Mouse (Mus musculus) lung, embryonic 15.5 days (tissue): ENCODE results near the gene C8g. TPM values are rescaled to one million over a fixed set of nuclear protein-coding genes. Genes with fewer than 3 reads are reported as not detected.

Experiments
- ATAC-seq: fragments of 200-750 bp; cut with Nextera tagmentation; 2 replicates; pipeline ENCODE4 v1.8.0; 2017; ENCODE audit warnings: moderate number of reproducible peaks, borderline replicate concordance; ENCODE audit not compliant: low FRiP score, low TSS enrichment; ENCODE audit errors: extremely low read depth
- H3K27ac ChIP-seq: fragments of 300-500 bp; sonication (generic); 2 replicates; pipeline ENCODE4 v1.5.1; 2015; ENCODE audit warnings: moderate library complexity, mild to moderate bottlenecking, inconsistent platforms
- H3K27me3 ChIP-seq: fragments of 300-500 bp; sonication (generic); 2 replicates; pipeline ENCODE4 v1.6.1; 2015; ENCODE audit warnings: inconsistent platforms
- H3K36me3 ChIP-seq: fragments of 300-500 bp; sonication (generic); 2 replicates; pipeline ENCODE4 v1.6.1; 2015; ENCODE audit warnings: inconsistent platforms
- H3K4me1 ChIP-seq: fragments of 300-500 bp; sonication (generic); 2 replicates; pipeline ENCODE4 v1.6.1; 2015; ENCODE audit warnings: inconsistent platforms
- H3K4me2 ChIP-seq: fragments of 300-500 bp; sonication (generic); 2 replicates; pipeline ENCODE4 v1.6.1; 2015; ENCODE audit warnings: inconsistent platforms, mild to moderate bottlenecking, moderate library complexity
- H3K4me3 ChIP-seq: fragments of 300-500 bp; sonication (generic); 2 replicates; pipeline ENCODE4 v1.5.1; 2015; ENCODE audit warnings: mild to moderate bottlenecking, inconsistent platforms
- H3K9ac ChIP-seq: fragments of 300-500 bp; sonication (generic); 2 replicates; pipeline ENCODE4 v1.6.1; 2015; ENCODE audit warnings: inconsistent platforms
- H3K9me3 ChIP-seq: fragments of 300-500 bp; sonication (generic); 2 replicates; pipeline ENCODE4 v1.6.1; 2016; ENCODE audit warnings: inconsistent platforms
- WGBS: fragments of 180-500 bp; shearing (Covaris S2); methylation state at CpG from one replicate; pipeline ENCODE4 v1.1.7; 2015; 5-methylcytosine and 5-hydroxymethylcytosine counted together
- polyA plus RNA-seq: library from polyadenylated mRNA; unstranded; fragments of >200 nt; fragmentation: Nextera tagmentation; extraction: Ambion mirVana; gene quantifications from 2 replicates; pipeline ENCODE4 v1.2.1, GENCODE M21; 2015

Gene C8g
- polyA plus RNA-seq, 1 experiment from 2014 or later: 5.8 TPM

- 66% methylated on average over 5 of the region's 5 CpGs for WGBS
- Histone ChIP-seq H3K9me3 (no peaks in the 10 kb centered on the region), H3K4me1 (peaks cover 42% of the 10 kb centered on the region), H3K4me3 (no peak overlapping the region), H3K36me3 (no peaks in the 10 kb centered on the region), H3K27me3 (no peaks in the 10 kb centered on the region), H3K27ac (peak overlapping the region; percentile 91), H3K4me2 (peak overlapping the region; percentile 79), H3K9ac (no peak overlapping the region)
- ATAC-seq: 0 out of 2 replicates have a peak, but pooled peaks have one; percentile 20
Observed at GRCm38 (mm10) chr2:25458911-25459310, 42.6 kb downstream of the C8g start.

- 71% methylated on average over 9 of the region's 9 CpGs for WGBS
- Histone ChIP-seq H3K27ac (peak overlapping the region; percentile 91), H3K9ac (peak overlapping the region; percentile 12; the same call in 1 of the 2 replicates)
Observed at GRCm38 (mm10) chr2:25457022-25457896, 44.3 kb downstream of the C8g start.

GRCm38 (mm10) chr2:25456205-25456953, 45.1 kb downstream of the C8g start, which contains the start of gene Clic3:
TSS of gene Clic3 (plus strand) at chr2:25456838.
- 33% methylated on average over 14 of the region's 14 CpGs for WGBS
- Histone ChIP-seq H3K9me3 (no peaks in the 10 kb centered on the region), H3K4me3 (peak within 1 kb of the TSS; percentile 22), H3K4me2 (peak within 1 kb of the TSS; percentile 79), H3K36me3 (no peaks in the 10 kb centered on the region), H3K9ac (peak within 1 kb of the TSS; percentile 12; the same call in 1 of the 2 replicates), H3K27ac (peak within 1 kb of the TSS; percentile 91), H3K4me1 (peaks cover 38% of the 10 kb centered on the region), H3K27me3 (no peaks in the 10 kb centered on the region)
- ATAC-seq: no peak

More at GRCm38 (mm10) chr2:25457022-25457896, 44.3 kb downstream of the C8g start:
- peaks cover 42% of the 10 kb centered on the region for H3K4me1 ChIP-seq
- peak overlapping the region; percentile 22 for H3K4me3 ChIP-seq
- no peaks in the 10 kb centered on the region for H3K9me3 ChIP-seq
- H3K4me2 ChIP-seq: peak overlapping the region; percentile 79
- H3K27me3 ChIP-seq: no peaks in the 10 kb centered on the region
- no peak for ATAC-seq
- H3K36me3 ChIP-seq: no peaks in the 10 kb centered on the region

- H3K9ac ChIP-seq: no peak overlapping the region
- no peaks in the 10 kb centered on the region for H3K36me3 ChIP-seq
- H3K4me1 ChIP-seq: peaks cover 10% of the 10 kb centered on the region; the same call in 1 of the 2 replicates
- ATAC-seq: no peak
- no peaks in the 10 kb centered on the region for H3K27me3 ChIP-seq
- H3K4me2 ChIP-seq: no peak overlapping the region
- H3K4me3 ChIP-seq: no peak overlapping the region
- 26% methylated on average over 1 of the region's 1 CpGs for WGBS
- no peaks in the 10 kb centered on the region for H3K9me3 ChIP-seq
- no peak overlapping the region for H3K27ac ChIP-seq
Observed at GRCm38 (mm10) chr2:25452951-25453350, 48.6 kb downstream of the C8g start.

GRCm38 (mm10) chr2:25450853-25451647, 50.5 kb downstream of the C8g start:
- no peak overlapping the region for H3K4me3 ChIP-seq
- H3K4me1 ChIP-seq: peaks cover 5% of the 10 kb centered on the region; the same call in 1 of the 2 replicates
- no peak overlapping the region for H3K4me2 ChIP-seq
- H3K9ac ChIP-seq: no peak overlapping the region
- no peaks in the 10 kb centered on the region for H3K27me3 ChIP-seq
- no peak for ATAC-seq
- H3K36me3 ChIP-seq: no peaks in the 10 kb centered on the region
- H3K27ac ChIP-seq: no peak overlapping the region
- no peaks in the 10 kb centered on the region for H3K9me3 ChIP-seq
- WGBS: 76% methylated on average over 8 of the region's 8 CpGs

Other genes starting within 250 kb of the C8g start
- 24.4 and 24.5 TPM in 2 replicates for gene Tmem203, start 246.3 kb downstream of the C8g start, polyA plus RNA-seq
- gene Tprn, start 239.1 kb downstream of the C8g start, polyA plus RNA-seq: 6.7 and 8.7 TPM in 2 replicates
- gene Ssna1, start 229.3 kb downstream of the C8g start, polyA plus RNA-seq: 229 and 239 TPM in 2 replicates
- gene Anapc2, start 229.2 kb downstream of the C8g start, polyA plus RNA-seq: 132 and 136 TPM in 2 replicates
- gene Tmem210, start 213.6 kb downstream of the C8g start, polyA plus RNA-seq: not detected in 2 replicates
- 3.4 and 4.5 TPM in 2 replicates for gene Lrrc26, start 211.8 kb downstream of the C8g start, polyA plus RNA-seq
- 0.45 and 0.48 TPM in 2 replicates for gene Grin1, start 182.5 kb downstream of the C8g start, polyA plus RNA-seq
- 48.8 and 52.0 TPM in 2 replicates for gene Man1b1, start 169.4 kb downstream of the C8g start, polyA plus RNA-seq
- gene Dpp7, start 145.4 kb downstream of the C8g start, polyA plus RNA-seq: 14.5 and 14.9 TPM in 2 replicates
- 16.4 and 20.5 TPM in 2 replicates for gene Uap1l1, start 136.0 kb downstream of the C8g start, polyA plus RNA-seq
- gene Sapcd2, start 129.4 kb downstream of the C8g start, polyA plus RNA-seq: 42.2 and 45.2 TPM in 2 replicates
- 2.1 and 3.6 TPM in 2 replicates for gene Entpd2, start 105.8 kb downstream of the C8g start, polyA plus RNA-seq
- gene Npdc1, start 102.4 kb downstream of the C8g start, polyA plus RNA-seq: 27.5 and 28.7 TPM in 2 replicates
- 0.11 TPM in 1 of 2 replicates, not detected in the other for gene Fut7, start 78.5 kb downstream of the C8g start, polyA plus RNA-seq
- 4.5 and 4.8 TPM in 2 replicates for gene Abca2, start 73.0 kb downstream of the C8g start, polyA plus RNA-seq
- gene Clic3, start 44.9 kb downstream of the C8g start, polyA plus RNA-seq: 77.9 and 90.3 TPM in 2 replicates
- gene Paxx, start 40.6 kb downstream of the C8g start, polyA plus RNA-seq: 31.5 and 37.0 TPM in 2 replicates
- 10.2 and 24.3 TPM in 2 replicates for gene Ptgds, start 31.7 kb downstream of the C8g start, polyA plus RNA-seq
- gene Lcn12, start 7.8 kb downstream of the C8g start, polyA plus RNA-seq: not detected in 2 replicates
- gene Fbxw5, start 969 bp downstream of the C8g start, polyA plus RNA-seq: 72.8 and 76.2 TPM in 2 replicates
- 37.1 and 41.3 TPM in 2 replicates for gene Traf2, start 45.2 kb upstream of the C8g start, polyA plus RNA-seq
- gene Edf1, start 56.1 kb upstream of the C8g start, polyA plus RNA-seq: 311 and 323 TPM in 2 replicates
- gene Mamdc4, start 73.1 kb upstream of the C8g start, polyA plus RNA-seq: 4.5 and 7.1 TPM in 2 replicates
- gene Phpt1, start 73.5 kb upstream of the C8g start, polyA plus RNA-seq: 163 and 177 TPM in 2 replicates
- gene Ajm1, start 80.0 kb upstream of the C8g start, polyA plus RNA-seq: 0.09 TPM in 1 of 2 replicates, not detected in the other
- 74.0 and 75.2 TPM in 2 replicates for gene Rabl6, start 106.8 kb upstream of the C8g start, polyA plus RNA-seq
- 0.17 and 0.45 TPM in 2 replicates for gene Ccdc183, start 116.0 kb upstream of the C8g start, polyA plus RNA-seq
- 26.8 and 27.2 TPM in 2 replicates for gene Tmem141, start 120.3 kb upstream of the C8g start, polyA plus RNA-seq
- gene Fcna, start 126.3 kb upstream of the C8g start, polyA plus RNA-seq: 2.4 and 3.6 TPM in 2 replicates
- gene Lcn8, start 151.4 kb upstream of the C8g start, polyA plus RNA-seq: 0.26 and 0.40 TPM in 2 replicates
- not detected in 2 replicates for gene Lcn5, start 156.2 kb upstream of the C8g start, polyA plus RNA-seq
- gene Lcn6, start 175.1 kb upstream of the C8g start, polyA plus RNA-seq: not detected in 2 replicates
- not detected in 2 replicates for gene Lcn10, start 181.0 kb upstream of the C8g start, polyA plus RNA-seq
- gene Obp2a, start 198.3 kb upstream of the C8g start, polyA plus RNA-seq: not detected in 2 replicates
- 64.4 and 69.3 TPM in 2 replicates for gene Bmyc, start 205.0 kb upstream of the C8g start, polyA plus RNA-seq
- not detected in 2 replicates for gene Obp2b, start 235.3 kb upstream of the C8g start, polyA plus RNA-seq